Mouse (Mus musculus): ENCODE measurements around the gene Arhgap15.

- TF ChIP-seq POLR2A (IDR thresholded peaks at IDR 0.05; ENCODE audit: insufficient read depth, low read depth, low read length) (no peak), CTCF (IDR thresholded peaks at IDR 0.05; ENCODE audit: insufficient read depth, low read depth, low read length) (no peak)
Observed at GRCm38 (mm10) chr2:44300466-44300865, 551.8 kb downstream of the Arhgap15 start.
